Mouse (Mus musculus) kidney, embryonic 15.5 days (tissue): ENCODE measurements at regions not wholly inside any gene's neighbourhood (a gene's known extent, or its start where the extent isn't known, plus 50 kb on each side); places are given as distances from the start of the nearest gene placed in this dataset.
A peak's percentile ranks its signal among the peaks of the same experiment; 100 is the strongest.

Experiments used
- ATAC-seq: fragments of 200-750 bp; cut with Nextera tagmentation; replicated peaks from 2 replicates; pipeline ENCODE4 v1.8.0; 2017; ENCODE audit warnings: moderate TSS enrichment; ENCODE audit not compliant: low FRiP score
- H3K27ac ChIP-seq: fragments of 300-500 bp; sonication (generic); 2 replicates; pipeline ENCODE4 v1.5.1; 2015; ENCODE audit warnings: mild to moderate bottlenecking, inconsistent platforms
- H3K27me3 ChIP-seq: fragments of 300-500 bp; sonication (generic); 2 replicates; pipeline ENCODE4 v1.6.1; 2015; ENCODE audit warnings: inconsistent platforms
- H3K36me3 ChIP-seq: fragments of 300-500 bp; sonication (generic); 2 replicates; pipeline ENCODE4 v1.6.1; 2015; ENCODE audit warnings: inconsistent platforms
- H3K4me1 ChIP-seq: fragments of 300-500 bp; sonication (generic); 2 replicates; pipeline ENCODE4 v1.6.1; 2015; ENCODE audit warnings: inconsistent platforms
- H3K4me2 ChIP-seq: fragments of 300-500 bp; sonication (generic); 2 replicates; pipeline ENCODE4 v1.6.1; 2015; ENCODE audit warnings: moderate library complexity, mild to moderate bottlenecking, inconsistent platforms
- H3K4me3 ChIP-seq: fragments of 300-500 bp; sonication (generic); replicated peaks from 2 replicates; pipeline ENCODE4 v1.5.1; 2015; ENCODE audit warnings: mild to moderate bottlenecking, inconsistent platforms
- H3K9ac ChIP-seq: fragments of 300-500 bp; sonication (generic); 2 replicates; pipeline ENCODE4 v1.6.1; 2015; ENCODE audit warnings: mild to moderate bottlenecking, inconsistent platforms
- H3K9me3 ChIP-seq: fragments of 300-500 bp; sonication (generic); replicated peaks from 2 replicates; pipeline ENCODE4 v1.6.1; 2016; ENCODE audit warnings: inconsistent platforms
- WGBS: fragments of 180-500 bp; shearing (Covaris S2); methylation state at CpG from one replicate; pipeline ENCODE4 v1.1.7; 2015; ENCODE audit warnings: mixed read lengths; 5-methylcytosine and 5-hydroxymethylcytosine counted together

DNA sequence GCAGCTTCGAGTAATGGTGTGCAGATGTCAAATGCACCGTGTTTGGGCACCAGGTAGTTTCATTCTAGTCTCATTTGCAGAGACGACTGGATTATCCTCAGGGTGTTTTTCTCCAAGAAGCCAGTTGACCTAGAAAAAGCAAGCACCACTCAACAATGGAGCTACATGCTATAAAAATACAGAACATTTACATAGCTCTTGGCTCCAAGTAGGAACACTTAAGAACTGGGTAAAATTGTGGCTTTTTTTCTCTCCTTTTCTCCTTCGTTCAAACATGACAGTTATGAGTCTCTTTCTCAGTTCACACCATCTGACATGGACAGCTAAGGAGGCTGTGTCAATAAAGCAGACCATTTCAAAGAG lies 485.8 kb downstream of the Slc4a3 start:
- no peak overlapping the region for H3K9ac ChIP-seq
- no peak overlapping the region for H3K4me2 ChIP-seq
- no peak overlapping the region for H3K4me3 ChIP-seq
- H3K9me3 ChIP-seq, result no peaks in the 10 kb centered on the region
- no peaks in the 10 kb centered on the region for H3K36me3 ChIP-seq
- WGBS, result 39% methylated on average over 4 of the region's 4 CpGs
- H3K27ac ChIP-seq, result no peak overlapping the region
- no peaks in the 10 kb centered on the region for H3K27me3 ChIP-seq
- ATAC-seq, result no peak
- H3K4me1 ChIP-seq, result 0 out of 2 replicates have a peak, but pooled peaks cover 6% of the 10 kb centered on the region

- ATAC-seq, result no peak
- H3K4me1 ChIP-seq, result 0 out of 2 replicates have a peak, but pooled peaks cover 6% of the 10 kb centered on the region
- no peak overlapping the region for H3K27ac ChIP-seq
- no peaks in the 10 kb centered on the region for H3K27me3 ChIP-seq
- no peaks in the 10 kb centered on the region for H3K36me3 ChIP-seq
- H3K4me3 ChIP-seq, result no peak overlapping the region
- H3K4me2 ChIP-seq, result no peak overlapping the region
- H3K9me3 ChIP-seq, result no peaks in the 10 kb centered on the region
- WGBS, result 86% methylated on average over 3 of the region's 3 CpGs
- H3K9ac ChIP-seq, result no peak overlapping the region
These were observed 486.6 kb downstream of the Slc4a3 start for GRCm38 (mm10) chr1:76032626-76033025.

DNA sequence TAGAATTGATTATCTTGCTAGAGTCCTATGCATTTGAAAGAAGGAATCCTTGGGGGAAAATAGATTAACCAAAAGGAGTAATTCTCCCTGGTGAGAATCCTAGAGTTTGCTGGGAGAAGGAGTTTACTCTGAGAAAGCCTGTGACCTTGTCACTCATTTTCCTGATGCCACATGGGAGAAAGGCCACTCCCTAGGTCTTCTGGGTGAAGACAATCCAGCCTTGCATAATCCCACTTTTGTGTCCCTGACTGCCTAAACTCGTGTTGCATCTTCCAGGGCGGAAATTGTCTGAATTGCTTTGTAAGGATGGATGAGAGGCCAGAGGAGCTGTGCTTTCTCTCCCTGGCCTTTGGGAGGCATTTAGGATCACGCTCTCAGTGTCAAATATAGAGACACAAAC lies 490.2 kb downstream of the Slc4a3 start:
- H3K4me2 ChIP-seq, result no peak overlapping the region
- no peak for ATAC-seq
- no peaks in the 10 kb centered on the region for H3K27me3 ChIP-seq
- H3K27ac ChIP-seq, result no peak overlapping the region
- H3K9ac ChIP-seq, result no peak overlapping the region
- 67% methylated on average over 3 of the region's 3 CpGs for WGBS
- no peak overlapping the region for H3K4me3 ChIP-seq
- H3K9me3 ChIP-seq, result no peaks in the 10 kb centered on the region
- H3K36me3 ChIP-seq, result no peaks in the 10 kb centered on the region
- 0 out of 2 replicates have a peak, but pooled peaks cover 5% of the 10 kb centered on the region for H3K4me1 ChIP-seq

DNA sequence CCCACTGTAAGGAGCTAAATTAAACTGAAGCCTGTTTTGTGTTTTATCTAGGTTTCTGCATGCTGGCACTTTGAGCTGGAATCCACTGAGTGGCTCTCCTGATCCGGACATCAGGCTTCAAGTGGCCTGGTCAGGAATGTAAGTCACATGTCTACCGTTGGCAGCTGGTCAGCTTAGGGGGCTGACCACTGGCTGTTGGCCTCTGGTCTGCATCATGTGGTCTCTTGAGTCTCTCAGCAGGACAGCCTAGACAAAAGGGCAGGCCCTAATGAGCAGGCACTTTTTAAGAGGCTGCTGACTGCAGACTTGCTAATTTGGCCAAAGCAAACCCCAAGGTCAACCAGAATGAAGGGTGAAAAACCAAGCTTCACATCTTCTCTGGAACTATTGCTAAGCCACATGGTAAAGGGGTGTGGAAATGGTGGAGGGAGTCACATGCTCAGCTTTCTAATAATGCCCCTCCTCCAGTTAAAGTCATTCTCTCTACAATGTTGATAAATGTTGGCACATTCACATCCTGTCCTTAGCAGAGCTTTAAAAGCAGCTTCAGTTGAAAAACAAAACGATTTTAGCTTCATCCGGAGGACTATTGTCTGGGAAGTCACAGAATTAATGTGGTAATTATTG lies 493.1 kb downstream of the Slc4a3 start:
- ATAC-seq, result no peak
- no peak overlapping the region for H3K27ac ChIP-seq
- no peaks in the 10 kb centered on the region for H3K36me3 ChIP-seq
- no peaks in the 10 kb centered on the region for H3K27me3 ChIP-seq
- H3K4me1 ChIP-seq, result no peaks in the 10 kb centered on the region
- H3K9me3 ChIP-seq, result no peaks in the 10 kb centered on the region
- H3K4me2 ChIP-seq, result no peak overlapping the region
- no peak overlapping the region for H3K4me3 ChIP-seq
- H3K9ac ChIP-seq, result no peak overlapping the region
- 68% methylated on average over 4 of the region's 4 CpGs for WGBS

GRCm38 (mm10) chr1:76039661-76040060 lies 493.6 kb downstream of the Slc4a3 start:
- Histone ChIP-seq H3K9me3 (no peaks in the 10 kb centered on the region), H3K4me3 (no peak overlapping the region), H3K27ac (no peak overlapping the region), H3K36me3 (no peaks in the 10 kb centered on the region), H3K9ac (no peak overlapping the region), H3K4me1 (no peaks in the 10 kb centered on the region), H3K27me3 (no peaks in the 10 kb centered on the region), H3K4me2 (no peak overlapping the region)
- no peak for ATAC-seq
- 85% methylated on average over 4 of the region's 4 CpGs for WGBS

DNA sequence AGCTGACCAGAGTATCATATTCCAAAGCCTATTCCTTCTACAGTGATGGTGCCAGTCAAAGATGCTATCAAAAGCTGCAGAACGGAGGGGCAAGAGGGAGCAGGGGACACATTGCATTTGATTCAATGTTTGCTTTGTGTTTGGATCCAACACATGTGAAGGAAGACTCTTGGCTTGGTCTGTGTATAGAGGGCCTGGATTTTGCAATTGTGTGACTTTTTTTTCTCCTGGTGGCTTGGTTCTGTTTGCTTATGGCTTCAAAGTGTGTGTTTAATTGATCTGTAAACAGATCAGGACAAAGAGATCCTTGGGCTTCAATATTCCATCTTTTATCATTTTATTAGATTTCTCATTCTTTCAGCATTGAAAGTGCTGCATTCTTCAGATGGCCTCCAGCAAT lies 504.2 kb downstream of the Slc4a3 start:
- Histone ChIP-seq H3K4me1 (peaks cover 10% of the 10 kb centered on the region), H3K36me3 (no peaks in the 10 kb centered on the region), H3K4me3 (no peak overlapping the region), H3K9me3 (no peaks in the 10 kb centered on the region), H3K27me3 (no peaks in the 10 kb centered on the region), H3K27ac (no peak overlapping the region), H3K4me2 (no peak overlapping the region), H3K9ac (no peak overlapping the region)
- no peak for ATAC-seq
- 69% methylated on average over 1 of the region's 1 CpGs for WGBS

DNA sequence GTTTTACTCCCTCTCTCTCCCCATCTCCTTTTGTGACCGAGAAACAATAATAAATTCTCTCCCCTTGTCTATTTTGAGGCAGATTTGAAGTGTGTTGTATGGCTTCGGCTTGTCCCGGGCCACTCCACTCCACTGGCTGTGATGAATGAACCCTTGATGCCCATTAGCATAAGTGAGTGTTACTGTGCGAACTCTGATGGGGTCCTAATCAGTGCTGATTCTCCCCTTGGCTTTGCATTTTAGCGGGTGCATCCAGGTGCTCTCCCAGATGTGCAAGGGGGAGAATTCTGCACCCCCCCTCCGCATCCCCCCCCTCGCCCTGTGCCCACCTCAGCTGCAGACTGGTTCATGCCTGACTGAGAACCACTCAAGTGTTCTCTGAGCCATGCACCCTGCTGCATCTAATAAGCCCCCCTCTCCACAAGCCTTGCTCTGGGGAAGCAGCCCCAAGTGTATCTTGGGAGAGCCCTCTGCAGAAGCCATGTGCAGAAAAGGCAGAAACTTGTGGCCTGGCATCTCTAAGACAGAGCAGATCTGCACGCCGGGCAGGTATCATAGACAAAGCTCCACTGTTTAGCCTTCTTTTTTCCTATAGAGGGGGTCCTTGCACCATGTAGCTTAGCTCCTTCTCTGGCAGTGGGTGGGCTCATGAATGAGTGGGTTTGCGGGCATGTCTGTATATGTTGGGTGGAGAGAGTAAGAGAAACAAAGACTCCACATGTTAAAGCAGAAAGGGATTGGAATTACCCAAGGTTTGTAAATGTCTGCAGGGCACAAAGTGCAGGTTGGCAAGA lies 507.5 kb downstream of the Slc4a3 start:
- Histone ChIP-seq H3K4me3 (no peak overlapping the region), H3K36me3 (no peaks in the 10 kb centered on the region), H3K27me3 (no peaks in the 10 kb centered on the region), H3K4me1 (peaks cover 10% of the 10 kb centered on the region), H3K9ac (no peak overlapping the region), H3K9me3 (no peaks in the 10 kb centered on the region), H3K4me2 (no peak overlapping the region), H3K27ac (no peak overlapping the region)
- ATAC-seq, result peak; percentile 64; the same call in 1 of the 2 replicates
- WGBS, result 44% methylated on average over 10 of the region's 10 CpGs

- Histone ChIP-seq H3K36me3 (no peaks in the 10 kb centered on the region), H3K4me2 (no peak overlapping the region), H3K27ac (no peak overlapping the region), H3K27me3 (no peaks in the 10 kb centered on the region), H3K9me3 (no peaks in the 10 kb centered on the region), H3K4me3 (no peak overlapping the region), H3K9ac (no peak overlapping the region), H3K4me1 (peaks cover 12% of the 10 kb centered on the region; the same call in 1 of the 2 replicates)
- ATAC-seq, result no peak; the same call in 1 of the 2 replicates
- 23% methylated on average over 6 of the region's 6 CpGs for WGBS
These were observed 519.7 kb downstream of the Slc4a3 start for GRCm38 (mm10) chr1:76065783-76066182.

GRCm38 (mm10) chr1:76070831-76071321 lies 524.8 kb downstream of the Slc4a3 start:
- Histone ChIP-seq H3K27ac (no peak overlapping the region), H3K9ac (no peak overlapping the region), H3K4me3 (no peak overlapping the region), H3K36me3 (no peaks in the 10 kb centered on the region), H3K4me1 (peaks cover 8% of the 10 kb centered on the region; the same call in 1 of the 2 replicates), H3K27me3 (no peaks in the 10 kb centered on the region), H3K4me2 (no peak overlapping the region), H3K9me3 (no peaks in the 10 kb centered on the region)
- 73% methylated on average over 16 of the region's 16 CpGs for WGBS
- ATAC-seq, result no peak

DNA sequence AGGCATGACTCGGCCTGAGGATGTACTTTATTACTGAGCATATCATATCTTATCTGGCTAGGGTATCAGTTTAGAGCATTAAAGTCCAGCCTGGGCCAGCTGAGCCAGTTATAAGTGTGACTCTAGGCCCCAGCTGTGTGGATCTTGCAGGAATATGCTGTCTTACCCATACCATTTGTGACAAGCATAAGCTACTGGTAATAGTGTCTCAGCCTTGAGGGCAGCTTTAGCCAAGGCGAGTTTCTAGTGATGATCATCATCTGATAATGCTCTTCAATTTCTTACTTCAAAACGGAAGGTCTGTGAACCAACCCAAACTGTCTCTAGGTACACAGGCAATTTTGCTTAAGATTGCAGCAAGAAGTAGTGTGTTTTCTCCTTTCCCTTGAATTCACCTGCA lies 529.1 kb downstream of the Slc4a3 start:
- no peaks in the 10 kb centered on the region for H3K4me1 ChIP-seq
- H3K36me3 ChIP-seq, result no peaks in the 10 kb centered on the region
- no peak for ATAC-seq
- H3K27me3 ChIP-seq, result no peaks in the 10 kb centered on the region
- 63% methylated on average over 3 of the region's 3 CpGs for WGBS
- H3K27ac ChIP-seq, result no peak overlapping the region
- no peaks in the 10 kb centered on the region for H3K9me3 ChIP-seq
- no peak overlapping the region for H3K9ac ChIP-seq
- no peak overlapping the region for H3K4me3 ChIP-seq
- no peak overlapping the region for H3K4me2 ChIP-seq

- H3K9ac ChIP-seq, result no peak overlapping the region
- no peaks in the 10 kb centered on the region for H3K4me1 ChIP-seq
- no peak overlapping the region for H3K4me3 ChIP-seq
- no peaks in the 10 kb centered on the region for H3K36me3 ChIP-seq
- H3K4me2 ChIP-seq, result no peak overlapping the region
- no peak overlapping the region for H3K27ac ChIP-seq
- no peaks in the 10 kb centered on the region for H3K9me3 ChIP-seq
- 50% methylated on average over 10 of the region's 10 CpGs for WGBS
- no peak for ATAC-seq
- H3K27me3 ChIP-seq, result no peaks in the 10 kb centered on the region
These were observed 529.8 kb downstream of the Slc4a3 start for GRCm38 (mm10) chr1:76075685-76076455.

DNA sequence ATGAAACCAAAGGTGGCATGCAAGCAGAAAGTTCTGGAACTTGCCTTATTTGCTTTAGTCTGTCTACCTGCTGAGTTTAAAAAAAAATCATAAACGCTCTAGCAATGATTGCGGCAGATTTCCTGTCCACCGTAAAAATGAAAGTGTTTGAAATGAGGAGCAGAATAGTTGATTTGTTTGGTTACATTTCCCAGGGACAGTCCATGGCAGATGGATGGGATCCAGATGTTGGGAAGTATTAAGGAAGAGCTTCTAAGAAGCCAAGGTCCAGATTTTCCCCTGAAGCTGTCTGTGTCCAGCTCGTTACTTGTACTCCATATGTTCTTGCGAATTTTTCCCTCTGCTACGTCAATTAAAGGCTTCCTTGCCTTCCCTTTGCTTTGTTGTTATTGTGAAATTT lies 534.2 kb downstream of the Slc4a3 start:
- H3K36me3 ChIP-seq, result no peaks in the 10 kb centered on the region
- ATAC-seq, result no peak
- no peak overlapping the region for H3K27ac ChIP-seq
- H3K4me2 ChIP-seq, result no peak overlapping the region
- no peak overlapping the region for H3K4me3 ChIP-seq
- 59% methylated on average over 6 of the region's 6 CpGs for WGBS
- no peaks in the 10 kb centered on the region for H3K4me1 ChIP-seq
- no peaks in the 10 kb centered on the region for H3K27me3 ChIP-seq
- H3K9me3 ChIP-seq, result no peaks in the 10 kb centered on the region
- no peak overlapping the region for H3K9ac ChIP-seq
